Mouse (Mus musculus) limb, embryonic 10.5 days (tissue): ENCODE data around the gene Abhd17c. TPM values are rescaled to one million over a fixed set of nuclear protein-coding genes. Genes with fewer than 3 reads are reported as not detected.

Experiments
- DNase-seq: peaks from one replicate; pipeline ENCODE4 v3.0.0-alpha.2; 2017; ENCODE audit warnings: low spot score
- H3K27ac ChIP-seq: fragments of 300-500 bp; sonication (generic); 2 replicates; pipeline ENCODE4 v1.5.1; 2016; ENCODE audit warnings: mild to moderate bottlenecking
- H3K27me3 ChIP-seq: fragments of 300-500 bp; sonication (generic); 2 replicates; pipeline ENCODE4 v1.6.1; 2016; ENCODE audit warnings: low read depth, mild to moderate bottlenecking; ENCODE audit not compliant: poor library complexity, severe bottlenecking
- H3K36me3 ChIP-seq: fragments of 300-500 bp; sonication (generic); 2 replicates; pipeline ENCODE4 v1.6.1; 2016; ENCODE audit warnings: mild to moderate bottlenecking, moderate library complexity
- H3K4me1 ChIP-seq: fragments of 300-500 bp; sonication (generic); 2 replicates; pipeline ENCODE4 v1.6.1; 2016
- H3K4me3 ChIP-seq: fragments of 300-500 bp; sonication (generic); 2 replicates; pipeline ENCODE4 v1.5.1; 2016; ENCODE audit warnings: mild to moderate bottlenecking, moderate library complexity
- H3K9me3 ChIP-seq: fragments of 300-500 bp; sonication (generic); replicated peaks from 2 replicates; pipeline ENCODE4 v1.6.1; 2016; ENCODE audit warnings: mild to moderate bottlenecking
- WGBS: fragments of 180-500 bp; shearing (Covaris S2); methylation state at CpG from one replicate; pipeline ENCODE4 v1.1.7; 2016; 5-methylcytosine and 5-hydroxymethylcytosine counted together
- polyA plus RNA-seq: library from polyadenylated mRNA; unstranded; fragments of >200 nt; fragmentation: Nextera tagmentation; extraction: Ambion mirVana; gene quantifications from 2 replicates; pipeline ENCODE4 v1.2.1, GENCODE M21; 2016

Gene Abhd17c
- polyA plus RNA-seq, 1 experiment from 2014 or later, result 46.2 TPM

- Histone ChIP-seq H3K36me3 (no peaks in the 10 kb centered on the region), H3K27me3 (no peaks in the 10 kb centered on the region), H3K4me1 (0 out of 2 replicates have a peak, but pooled peaks cover 4% of the 10 kb centered on the region), H3K4me3 (no peak overlapping the region), H3K9me3 (no peaks in the 10 kb centered on the region), H3K27ac (no peak overlapping the region)
- 93% methylated on average over 2 of the region's 2 CpGs for WGBS
- DNase-seq, result no peak
These were observed 16.7 kb upstream of the Abhd17c start for GRCm38 (mm10) chr7:84168355-84168754.

DNA sequence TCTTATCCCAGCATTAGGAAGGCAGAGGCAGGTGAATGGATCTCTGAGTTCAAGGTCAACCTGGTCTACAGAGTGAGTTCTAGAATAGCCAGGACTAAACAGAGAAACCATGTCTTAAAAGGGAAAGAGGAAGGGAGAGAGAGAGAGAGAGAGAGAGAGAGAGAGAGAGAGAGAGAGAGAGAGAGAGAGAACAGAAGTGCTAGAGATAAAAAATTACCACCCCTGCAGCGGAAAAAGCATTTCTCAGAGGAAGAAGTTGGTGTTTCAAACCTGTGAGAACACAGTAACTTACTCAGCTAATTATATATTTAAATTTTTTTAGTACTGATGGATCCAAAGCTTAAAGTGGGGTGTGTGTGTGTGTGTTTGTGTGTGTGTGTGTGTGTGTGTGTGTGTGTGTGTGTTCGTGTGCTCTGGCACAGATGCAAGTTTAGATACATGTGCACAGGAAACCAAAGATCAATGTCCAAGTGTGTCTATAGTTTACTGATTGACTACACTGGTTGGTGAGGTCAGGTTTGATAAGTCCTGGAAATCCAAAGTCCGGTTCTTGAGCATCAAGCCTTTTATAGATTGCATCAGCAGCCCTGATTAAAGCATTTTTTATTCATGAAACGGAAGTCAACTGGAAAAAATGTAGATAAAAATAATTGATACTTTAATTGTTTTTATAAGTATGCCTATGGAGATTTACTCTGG is 15.2 kb upstream of the Abhd17c start:
- Histone ChIP-seq H3K36me3 (no peaks in the 10 kb centered on the region), H3K27ac (no peak overlapping the region), H3K27me3 (no peaks in the 10 kb centered on the region), H3K4me3 (no peak overlapping the region), H3K4me1 (0 out of 2 replicates have a peak, but pooled peaks cover 4% of the 10 kb centered on the region), H3K9me3 (no peaks in the 10 kb centered on the region)
- DNase-seq, result no peak
- 93% methylated on average over 4 of the region's 4 CpGs for WGBS

- H3K36me3 ChIP-seq, result no peaks in the 10 kb centered on the region
These were observed 14.3 kb upstream of the Abhd17c start for GRCm38 (mm10) chr7:84166007-84166406.

DNA sequence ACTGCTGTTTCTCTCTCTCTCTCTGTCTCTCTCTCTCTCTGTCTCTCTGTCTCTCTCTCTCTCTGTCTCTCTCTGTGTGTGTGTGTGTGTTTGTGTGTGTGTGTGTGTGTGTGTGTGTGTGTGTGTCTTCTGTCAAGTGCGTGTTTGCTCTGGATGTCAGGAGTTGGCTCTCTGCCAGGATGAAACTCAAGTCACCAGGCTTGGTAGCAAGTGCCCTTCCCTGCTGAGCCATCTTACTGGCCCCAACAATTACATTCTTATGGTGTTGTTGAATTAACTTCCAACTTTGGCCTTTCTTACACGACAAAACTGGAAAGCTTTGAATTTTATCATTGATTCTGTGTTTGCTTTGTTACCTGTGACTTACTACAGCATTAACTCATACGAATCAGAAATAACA is 13.6 kb upstream of the Abhd17c start:
- H3K27ac ChIP-seq, result no peak overlapping the region
- WGBS, result 82% methylated on average over 3 of the region's 3 CpGs
- H3K9me3 ChIP-seq, result no peaks in the 10 kb centered on the region
- no peaks in the 10 kb centered on the region for H3K36me3 ChIP-seq
- H3K4me1 ChIP-seq, result 0 out of 2 replicates have a peak, but pooled peaks cover 4% of the 10 kb centered on the region
- H3K27me3 ChIP-seq, result no peaks in the 10 kb centered on the region
- DNase-seq, result no peak
- H3K4me3 ChIP-seq, result no peak overlapping the region

More at GRCm38 (mm10) chr7:84166007-84166406, 14.3 kb upstream of the Abhd17c start:
- 83% methylated on average over 1 of the region's 1 CpGs for WGBS
- DNase-seq, result no peak
- Histone ChIP-seq H3K27me3 (no peaks in the 10 kb centered on the region), H3K9me3 (no peaks in the 10 kb centered on the region), H3K4me3 (no peak overlapping the region), H3K4me1 (0 out of 2 replicates have a peak, but pooled peaks cover 4% of the 10 kb centered on the region), H3K27ac (no peak overlapping the region)

DNA sequence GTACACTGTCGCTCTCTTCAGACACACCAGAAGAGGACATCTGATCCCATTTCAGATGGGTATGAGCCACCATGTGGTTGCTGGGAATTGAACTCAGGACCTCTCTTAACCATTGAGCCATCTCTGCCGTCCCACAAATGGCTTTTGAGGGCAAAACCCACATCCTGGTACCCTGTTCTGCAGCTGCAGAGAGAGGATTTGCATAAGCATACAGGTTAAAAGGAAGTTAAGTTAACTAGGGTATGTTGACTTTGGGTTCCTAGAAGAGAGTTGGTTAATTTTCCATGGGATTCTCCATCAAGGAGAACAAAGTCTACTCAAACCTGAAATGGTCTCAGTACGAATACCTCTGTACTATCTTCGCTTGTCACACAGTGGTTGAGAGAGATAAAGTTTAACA is 13.2 kb upstream of the Abhd17c start:
- no peak overlapping the region for H3K27ac ChIP-seq
- H3K27me3 ChIP-seq, result no peaks in the 10 kb centered on the region
- WGBS, result 86% methylated on average over 4 of the region's 4 CpGs
- no peak overlapping the region for H3K4me3 ChIP-seq
- no peaks in the 10 kb centered on the region for H3K36me3 ChIP-seq
- DNase-seq, result no peak
- 0 out of 2 replicates have a peak, but pooled peaks cover 4% of the 10 kb centered on the region for H3K4me1 ChIP-seq
- H3K9me3 ChIP-seq, result no peaks in the 10 kb centered on the region

- no peak for DNase-seq
- Histone ChIP-seq H3K36me3 (no peaks in the 10 kb centered on the region), H3K4me3 (no peak overlapping the region), H3K27ac (no peak overlapping the region), H3K9me3 (no peaks in the 10 kb centered on the region), H3K27me3 (no peaks in the 10 kb centered on the region), H3K4me1 (0 out of 2 replicates have a peak, but pooled peaks cover 4% of the 10 kb centered on the region)
- WGBS, result 80% methylated on average over 2 of the region's 2 CpGs
These were observed 12.7 kb upstream of the Abhd17c start for GRCm38 (mm10) chr7:84164419-84164818.

DNA sequence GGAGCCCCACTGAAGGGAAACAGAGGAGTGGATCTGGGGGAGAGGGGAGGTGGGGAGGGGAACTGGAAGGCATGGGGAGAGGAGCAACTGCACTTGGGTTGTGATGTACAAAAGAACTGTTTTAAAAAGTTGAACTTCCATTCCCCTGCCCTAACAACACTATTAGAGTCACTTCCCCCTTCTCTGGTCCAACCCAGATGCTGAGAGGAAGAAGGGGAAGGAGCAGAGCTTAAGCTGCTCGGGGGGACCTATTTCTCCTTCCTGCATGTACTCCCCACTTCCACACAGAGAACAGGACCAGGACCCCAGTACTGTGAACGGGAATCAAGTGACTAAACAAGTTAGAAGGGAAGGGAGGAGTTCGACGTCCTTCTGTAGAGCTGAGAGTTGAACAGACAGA is 11.9 kb upstream of the Abhd17c start:
- Histone ChIP-seq H3K27ac (no peak overlapping the region), H3K4me1 (0 out of 2 replicates have a peak, but pooled peaks cover 4% of the 10 kb centered on the region), H3K9me3 (no peaks in the 10 kb centered on the region), H3K4me3 (no peak overlapping the region), H3K36me3 (no peaks in the 10 kb centered on the region), H3K27me3 (no peaks in the 10 kb centered on the region)
- 76% methylated on average over 4 of the region's 4 CpGs for WGBS
- DNase-seq, result no peak

- WGBS, result 89% methylated on average over 2 of the region's 2 CpGs
These were observed 7.7 kb upstream of the Abhd17c start for GRCm38 (mm10) chr7:84159414-84159813.

GRCm38 (mm10) chr7:84153821-84154220 is 2.1 kb upstream of the Abhd17c start:
- H3K4me1 ChIP-seq, result peaks cover 22% of the 10 kb centered on the region
- H3K9me3 ChIP-seq, result no peaks in the 10 kb centered on the region
- 85% methylated on average over 4 of the region's 4 CpGs for WGBS
- H3K4me3 ChIP-seq, result no peak overlapping the region
- DNase-seq, result no peak
- no peaks in the 10 kb centered on the region for H3K27me3 ChIP-seq
- peaks cover 4% of the 10 kb centered on the region for H3K36me3 ChIP-seq
- no peak overlapping the region for H3K27ac ChIP-seq

More at GRCm38 (mm10) chr7:84159414-84159813, 7.7 kb upstream of the Abhd17c start:
- Histone ChIP-seq H3K9me3 (no peaks in the 10 kb centered on the region), H3K27me3 (no peaks in the 10 kb centered on the region), H3K27ac (no peak overlapping the region), H3K4me3 (no peak overlapping the region), H3K4me1 (no peaks in the 10 kb centered on the region), H3K36me3 (no peaks in the 10 kb centered on the region)
- DNase-seq, result no peak

- H3K4me3 ChIP-seq, result peak overlapping the region; percentile 96; the same call in 1 of the 2 replicates
- peaks cover 31% of the 10 kb centered on the region for H3K4me1 ChIP-seq
- no peaks in the 10 kb centered on the region for H3K27me3 ChIP-seq
- no peak for DNase-seq
- H3K9me3 ChIP-seq, result no peaks in the 10 kb centered on the region
- WGBS, result 80% methylated on average over 4 of the region's 4 CpGs
- peaks cover 14% of the 10 kb centered on the region for H3K36me3 ChIP-seq
- H3K27ac ChIP-seq, result no peak overlapping the region
These were observed 1.1 kb upstream of the Abhd17c start for GRCm38 (mm10) chr7:84152821-84153220.

- peaks cover 32% of the 10 kb centered on the region for H3K4me1 ChIP-seq
- H3K36me3 ChIP-seq, result peaks cover 16% of the 10 kb centered on the region
- DNase-seq, result no peak
- WGBS, result 60% methylated on average over 6 of the region's 6 CpGs
- H3K9me3 ChIP-seq, result no peaks in the 10 kb centered on the region
- H3K27ac ChIP-seq, result peak overlapping the region; percentile 98; the same call in 1 of the 2 replicates
- peak overlapping the region; percentile 96 for H3K4me3 ChIP-seq
- H3K27me3 ChIP-seq, result no peaks in the 10 kb centered on the region
These were observed 681 bp upstream of the Abhd17c start for GRCm38 (mm10) chr7:84152374-84152773.

GRCm38 (mm10) chr7:84151960-84152334 is 254 bp upstream of the Abhd17c start:
- Histone ChIP-seq H3K4me3 (peak overlapping the region; percentile 96), H3K36me3 (peaks cover 16% of the 10 kb centered on the region), H3K9me3 (no peaks in the 10 kb centered on the region), H3K27me3 (no peaks in the 10 kb centered on the region), H3K4me1 (peaks cover 34% of the 10 kb centered on the region), H3K27ac (peak overlapping the region; percentile 98)
- under 1% methylated on average over 54 of the region's 55 CpGs for WGBS
- peak; percentile 96 for DNase-seq

DNA sequence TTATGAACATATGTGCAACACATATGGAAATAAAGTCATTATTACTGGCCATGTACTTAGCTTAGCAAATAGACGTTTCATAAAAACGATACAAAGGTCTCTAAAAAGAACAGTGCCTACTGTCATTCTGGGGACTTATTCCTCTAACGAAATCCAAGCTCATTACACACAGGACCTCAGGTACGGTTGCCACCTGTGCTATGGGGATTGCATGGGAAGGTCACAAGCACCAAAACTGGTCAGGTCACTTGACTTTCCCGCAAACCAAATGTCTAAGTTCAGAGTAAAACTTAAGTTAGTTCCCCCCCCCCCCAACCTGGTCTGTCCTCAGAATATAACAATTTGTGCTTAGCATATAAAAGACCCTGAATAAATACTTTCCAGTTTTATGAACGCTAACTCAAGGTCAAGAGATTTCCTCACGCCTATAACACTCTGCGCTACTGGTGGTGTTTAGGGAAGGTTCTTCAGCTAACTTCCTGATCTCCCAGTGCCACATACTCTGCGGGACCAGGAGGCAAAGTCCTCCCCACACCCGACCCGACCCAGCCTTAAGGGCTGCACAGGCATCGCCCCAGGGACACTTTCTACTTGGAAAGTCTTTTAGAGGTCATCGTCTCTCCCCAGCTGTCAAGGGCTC is 1.2 kb downstream of the Abhd17c start:
- Histone ChIP-seq H3K27me3 (no peaks in the 10 kb centered on the region), H3K9me3 (no peaks in the 10 kb centered on the region), H3K27ac (peak overlapping the region; percentile 98), H3K36me3 (peaks cover 16% of the 10 kb centered on the region), H3K4me3 (peak overlapping the region; percentile 96), H3K4me1 (peaks cover 35% of the 10 kb centered on the region)
- WGBS, result 13% methylated on average over 13 of the region's 13 CpGs
- no peak for DNase-seq
